Mouse (Mus musculus): ENCODE data around the gene D17H6S53E. TPM values are rescaled to one million over a fixed set of nuclear protein-coding genes. Genes with fewer than 3 reads are reported as not detected.

The D17H6S53E gene
- total RNA-seq, 2 experiments from 2014 or later = 24.6 TPM

DNA sequence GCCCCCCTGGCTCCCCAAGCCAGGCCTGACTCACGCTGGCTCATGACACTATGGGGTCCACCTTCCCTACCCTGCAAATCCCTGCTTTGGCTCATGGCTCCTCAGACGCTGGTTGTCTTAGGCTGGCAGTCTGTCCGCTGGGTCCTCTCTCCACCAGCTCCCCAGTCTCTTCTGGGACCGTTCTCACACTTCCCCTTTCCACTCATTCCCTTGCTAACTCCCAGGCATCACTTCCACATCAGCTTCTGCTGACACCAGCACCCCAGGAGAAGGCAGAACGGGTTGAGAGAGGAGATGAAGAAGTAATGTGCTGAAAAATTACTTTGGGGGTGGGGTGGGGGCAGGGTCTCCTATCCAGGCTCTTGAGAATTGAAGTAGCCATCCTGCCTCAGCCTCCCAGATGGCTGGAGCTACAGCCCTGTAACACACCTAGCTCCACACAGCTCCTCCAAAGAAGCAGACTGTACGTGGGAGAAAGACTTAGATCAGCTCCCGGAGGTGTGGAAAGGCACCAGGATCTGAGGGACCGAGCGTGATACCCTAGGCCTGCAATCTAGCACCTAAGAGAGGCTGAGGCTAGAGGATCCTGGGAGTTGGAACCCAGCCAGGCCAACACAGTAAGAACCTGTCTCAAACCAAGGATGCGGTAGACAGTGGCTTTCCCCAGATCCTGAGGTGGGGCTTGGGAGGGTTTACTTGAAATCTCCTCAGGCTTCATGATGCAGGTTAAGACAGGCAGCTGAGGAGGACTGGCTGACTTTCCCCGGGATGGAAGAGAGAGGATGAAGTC lies 46.5 kb downstream of the D17H6S53E start:
- no peak for DNase-seq (ENCODE audit: low spot score in 2 of 2)
- intact Hi-C loops (cut with DNase I) = no loop called here

DNA sequence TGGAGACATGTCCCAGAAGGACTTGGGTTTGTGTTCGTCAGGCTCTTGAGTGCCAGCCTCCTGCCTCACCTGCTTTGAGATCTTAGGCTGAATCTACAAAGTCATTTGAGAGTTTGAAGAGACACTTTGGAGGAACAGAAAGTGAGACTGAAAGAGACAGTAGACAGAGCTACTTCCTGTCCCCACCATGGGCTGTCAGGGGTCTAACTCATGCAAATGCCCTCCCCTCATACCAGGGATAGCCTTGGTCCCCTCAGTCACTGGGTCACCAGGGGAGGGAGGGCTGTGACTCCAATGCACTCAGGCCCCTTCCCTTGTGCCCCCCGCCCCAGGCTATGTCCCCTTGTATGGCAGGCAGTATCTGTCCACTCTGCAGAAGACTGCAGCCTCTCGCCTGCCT lies 47.2 kb downstream of the D17H6S53E start:
- DNase-seq (ENCODE audit: low spot score in 2 of 2) = no peak
- intact Hi-C loops (cut with DNase I) = no loop called here

DNA sequence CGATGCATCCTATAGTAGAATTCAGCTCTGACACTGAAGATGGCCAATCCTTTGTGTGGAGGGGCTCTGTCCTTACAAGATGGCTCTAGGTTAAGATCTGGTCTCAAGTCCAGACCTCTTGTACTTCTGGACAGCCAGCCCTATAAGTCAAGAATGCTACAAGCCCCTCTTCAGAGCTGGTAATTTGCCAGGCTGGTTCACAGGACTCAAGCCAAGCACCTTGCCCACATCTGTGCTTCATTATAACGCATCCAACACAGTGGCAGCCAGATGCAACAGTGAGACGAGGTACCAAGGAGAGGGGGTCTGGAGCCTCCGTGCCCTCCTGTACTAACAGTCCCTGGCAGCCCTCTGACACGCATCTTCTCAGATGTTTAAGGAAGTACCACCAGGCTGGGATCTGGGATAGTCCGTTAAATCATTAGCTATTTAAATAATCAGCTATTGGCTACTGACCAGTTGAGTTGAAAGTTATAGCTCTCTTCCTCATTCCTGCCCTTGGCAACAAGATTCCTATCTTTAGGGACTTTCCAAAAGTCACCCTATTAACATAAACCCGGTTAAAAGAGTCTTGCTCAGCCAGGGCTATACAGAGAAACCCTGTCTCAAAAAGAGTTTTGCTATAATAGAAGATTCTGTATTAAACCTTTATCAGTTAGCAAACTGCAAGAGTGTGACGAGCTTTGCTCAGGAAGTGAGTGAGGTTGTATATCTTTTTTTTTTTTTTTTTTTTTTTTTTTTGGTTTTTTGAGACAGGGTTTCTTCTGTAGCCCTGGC lies 48.2 kb downstream of the D17H6S53E start:
- no peak for DNase-seq (ENCODE audit: low spot score in 2 of 2)
- intact Hi-C loops (cut with DNase I) = no loop called here

DNA sequence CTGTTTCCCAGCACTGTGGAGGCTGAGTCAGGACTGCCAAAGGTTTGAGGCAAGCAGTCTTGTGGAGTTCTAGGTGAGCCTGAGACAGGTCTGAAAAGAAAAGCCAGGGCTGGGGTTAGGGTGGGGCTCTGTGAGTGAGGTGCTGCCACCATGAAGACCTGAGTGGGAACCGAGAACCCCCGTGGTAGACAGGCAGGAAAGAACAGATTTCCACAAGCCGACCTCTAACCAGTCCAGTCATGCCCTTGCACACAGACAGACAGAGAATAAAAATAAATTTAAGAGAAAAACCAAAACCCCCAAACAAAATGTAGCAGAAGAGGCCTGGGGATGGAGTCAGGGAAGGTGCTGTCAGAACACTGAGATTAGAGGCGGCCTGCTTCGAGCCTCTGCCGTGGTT lies 49.2 kb downstream of the D17H6S53E start:
- intact Hi-C loops (cut with DNase I) = no loop called here
- no peak for DNase-seq (ENCODE audit: low spot score in 2 of 2)

DNA sequence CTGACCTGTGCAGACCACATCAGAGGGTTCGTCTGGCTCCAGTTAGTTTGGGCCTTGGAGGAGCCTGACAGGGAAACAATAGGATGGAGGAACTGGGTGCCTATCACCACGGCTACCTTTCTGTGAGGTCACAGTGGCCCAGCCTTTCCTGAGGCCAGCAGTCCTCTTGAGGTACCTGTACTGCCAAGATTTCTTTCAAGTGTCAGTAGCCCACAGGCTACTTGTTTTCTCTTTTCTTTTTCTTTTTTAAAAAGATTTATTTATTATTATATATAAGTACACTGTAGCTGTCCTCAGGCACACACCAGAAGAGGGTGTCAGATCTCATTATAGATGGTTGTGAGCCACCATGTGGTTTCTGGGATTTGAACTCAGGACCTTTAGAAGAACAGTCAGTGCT lies 49.8 kb downstream of the D17H6S53E start, which contains the start of gene Aif1:
Gene Aif1 (minus strand): TSS at position 101 of the 400 bp plus-strand sequence.
- intact Hi-C loops (cut with DNase I) = no loop called here
- no peak for DNase-seq (ENCODE audit: low spot score in 2 of 2)

Other genes with a start within 250 kb of the D17H6S53E start
- 1 to 10 TPM; 5.0 to 5.1 TPM for gene Zbtb12, start 246.9 kb upstream of the D17H6S53E start, total RNA-seq (2021)
- under 1 TPM in 1 of 2 experiments, not detected in 1; 0.26 TPM for gene Gm20547, start 244.3 kb upstream of the D17H6S53E start, total RNA-seq (2021)
- 1 to 10 TPM; 2.5 to 2.9 TPM for gene C2, start 228.1 kb upstream of the D17H6S53E start, total RNA-seq (2021)
- gene Ehmt2, start 227.9 kb upstream of the D17H6S53E start, total RNA-seq (2021) = 100 to 1,000 TPM; 166 to 171 TPM
- under 1 TPM; 0.38 to 0.40 TPM for gene Slc44a4, start 211.9 kb upstream of the D17H6S53E start, total RNA-seq (2021)
- 10 to 100 TPM; 32.1 to 32.8 TPM for gene Neu1, start 195.1 kb upstream of the D17H6S53E start, total RNA-seq (2021)
- gene Hspa1b, start 167.1 kb upstream of the D17H6S53E start, total RNA-seq (2021) = 1 to 10 TPM; 3.3 to 3.5 TPM
- not detected for gene Gm20481, start 156.5 kb upstream of the D17H6S53E start, total RNA-seq (2021)
- 1 to 10 TPM; 5.5 to 6.7 TPM for gene Hspa1a, start 154.2 kb upstream of the D17H6S53E start, total RNA-seq (2021)
- gene Hspa1l, start 153.7 kb upstream of the D17H6S53E start, total RNA-seq (2021) = under 1 TPM; 0.15 TPM
- 10 to 100 TPM; 19.9 to 25.7 TPM for gene Lsm2, start 144.5 kb upstream of the D17H6S53E start, total RNA-seq (2021)
- gene Vars, start 125.4 kb upstream of the D17H6S53E start, total RNA-seq (2021) = 10 to 100 TPM; 43.1 to 48.6 TPM
- under 1 TPM; 0.17 to 0.24 TPM for gene Vwa7, start 109.8 kb upstream of the D17H6S53E start, total RNA-seq (2021)
- under 1 TPM in 1 of 2 experiments, not detected in 1; 0.92 TPM for gene Sapcd1, start 98.4 kb upstream of the D17H6S53E start, total RNA-seq (2021)
- gene Msh5, start 79.6 kb upstream of the D17H6S53E start, total RNA-seq (2021) = under 1 TPM; 0.59 to 0.75 TPM
- 10 to 100 TPM; 10.1 to 13.8 TPM for gene Clic1, start 76.4 kb upstream of the D17H6S53E start, total RNA-seq (2021)
- 10 to 100 TPM; 16.9 to 19.4 TPM for gene Ddah2, start 67.3 kb upstream of the D17H6S53E start, total RNA-seq (2021)
- not detected for gene Ly6g6c, start 61.0 kb upstream of the D17H6S53E start, total RNA-seq (2021)
- gene Mpig6b, start 60.2 kb upstream of the D17H6S53E start, total RNA-seq (2021) = not detected
- gene Ly6g6e, start 49.5 kb upstream of the D17H6S53E start, total RNA-seq (2021) = 1 to 10 TPM; 2.4 to 2.9 TPM
- 1 to 10 TPM in 1 of 2 experiments, not detected in 1; 1.2 TPM for gene Ly6g6d, start 48.3 kb upstream of the D17H6S53E start, total RNA-seq (2021)
- not detected for gene Ly6g6f, start 40.8 kb upstream of the D17H6S53E start, total RNA-seq (2021)
- 100 to 1,000 TPM; 101 to 113 TPM for gene Abhd16a, start 37.1 kb upstream of the D17H6S53E start, total RNA-seq (2021)
- not detected for gene Ly6g5c, start 18.1 kb upstream of the D17H6S53E start, total RNA-seq (2021)
- under 1 TPM in 1 of 2 experiments, not detected in 1; 0.59 TPM for gene Ly6g5b, start 10.9 kb upstream of the D17H6S53E start, total RNA-seq (2021)
- gene Gpank1, start 4.9 kb upstream of the D17H6S53E start, total RNA-seq (2021) = 10 to 100 TPM; 13.2 to 13.8 TPM
- gene Csnk2b, start 4.3 kb upstream of the D17H6S53E start, total RNA-seq (2021) = 100 to 1,000 TPM; 195 to 225 TPM
- not detected for gene Apom, start 5.7 kb downstream of the D17H6S53E start, total RNA-seq (2021)
- 100 to 1,000 TPM; 285 to 306 TPM for gene Bag6, start 8.8 kb downstream of the D17H6S53E start, total RNA-seq (2021)
- gene Prrc2a, start 38.5 kb downstream of the D17H6S53E start, total RNA-seq (2021) = 100 to 1,000 TPM; 272 to 274 TPM
- 10 to 100 TPM; 10.6 to 12.3 TPM for gene Aif1, start 49.7 kb downstream of the D17H6S53E start, total RNA-seq (2021)
- 1 to 10 TPM; 5.8 to 7.8 TPM for gene Lst1, start 62.1 kb downstream of the D17H6S53E start, total RNA-seq (2021)
- 1 to 10 TPM in 1 of 2 experiments, under 1 TPM in 1; 0.55 to 1.0 TPM for gene Ltb, start 68.1 kb downstream of the D17H6S53E start, total RNA-seq (2021)
- gene Tnf, start 75.6 kb downstream of the D17H6S53E start, total RNA-seq (2021) = not detected
- gene Lta, start 79.0 kb downstream of the D17H6S53E start, total RNA-seq (2021) = under 1 TPM; 0.42 to 0.72 TPM
- not detected for gene Gm16181, start 94.5 kb downstream of the D17H6S53E start, total RNA-seq (2021)
- gene Atp6v1g2, start 107.3 kb downstream of the D17H6S53E start, total RNA-seq (2021) = 100 to 1,000 TPM; 454 to 455 TPM
- gene Nfkbil1, start 109.4 kb downstream of the D17H6S53E start, total RNA-seq (2021) = 10 to 100 TPM; 12.2 to 14.3 TPM
- gene Ddx39b, start 115.4 kb downstream of the D17H6S53E start, total RNA-seq (2021) = 100 to 1,000 TPM; 221 to 230 TPM
- gene H2-D1, start 136.4 kb downstream of the D17H6S53E start, total RNA-seq (2021) = 10 to 100 TPM; 18.1 to 18.5 TPM
- gene H2-Q1, start 194.0 kb downstream of the D17H6S53E start, total RNA-seq (2021) = under 1 TPM; 0.48 to 0.74 TPM
- 1 to 10 TPM in 1 of 2 experiments, under 1 TPM in 1; 0.48 to 2.2 TPM for gene H2-Q2, start 215.9 kb downstream of the D17H6S53E start, total RNA-seq (2021)

Data from left cerebral cortex, postnatal 14 days (tissue).